Mouse (Mus musculus): ENCODE measurements around the gene Auh.

DNA sequence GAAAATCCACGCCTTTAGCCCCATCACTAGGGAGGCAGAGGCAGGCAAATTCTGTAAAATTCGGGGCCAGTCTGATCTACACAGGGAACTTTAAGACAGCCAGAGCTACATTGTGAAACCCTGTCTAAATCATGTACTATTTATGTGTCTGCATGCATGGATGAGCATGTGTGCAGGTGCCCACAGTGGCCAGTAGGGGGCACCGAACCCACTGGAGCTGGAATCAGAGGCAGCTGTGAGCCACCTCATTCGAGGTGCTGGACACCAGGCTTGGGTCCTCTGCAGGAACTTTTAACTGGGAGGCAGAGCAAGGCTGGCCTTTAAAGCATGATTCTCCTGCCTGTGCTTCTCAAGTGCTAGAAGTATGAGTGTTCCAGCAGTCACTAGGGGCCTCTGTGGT lies 96.3 kb downstream of the Auh start:
- no peak for TF ChIP-seq POLR2A (IDR thresholded peaks at IDR 0.05; ENCODE audit: extremely low read depth, insufficient read depth, low read length)
- TF ChIP-seq CTCF (IDR thresholded peaks at IDR 0.05; ENCODE audit: extremely low read depth, insufficient read depth, low read length), result peak; percentile 21; the same call in 1 of the 2 replicates
